Mouse (Mus musculus): ENCODE measurements around the gene Pgam5.

Gene Pgam5

DNA sequence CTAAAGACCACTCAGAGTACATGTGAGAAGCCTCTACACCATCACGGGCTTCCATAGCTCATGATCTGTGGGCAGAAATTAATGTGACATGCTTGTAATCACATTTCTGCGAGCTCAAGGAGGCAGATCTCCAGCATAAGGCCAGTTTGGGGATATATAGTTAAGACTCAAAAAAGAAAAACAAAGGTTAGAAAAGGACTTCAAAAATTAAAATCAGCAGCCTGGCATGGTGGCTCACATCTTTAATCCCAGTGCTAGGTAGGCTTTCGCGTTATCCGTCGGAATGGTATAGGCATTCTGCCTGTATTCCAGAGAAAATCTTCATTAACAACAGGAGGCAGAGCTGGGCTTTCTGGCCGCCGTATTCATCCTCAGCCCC is 39.3 kb downstream of the Pgam5 start:
- no peak for DNase-seq (ENCODE audit: low read depth, low spot score)

DNA sequence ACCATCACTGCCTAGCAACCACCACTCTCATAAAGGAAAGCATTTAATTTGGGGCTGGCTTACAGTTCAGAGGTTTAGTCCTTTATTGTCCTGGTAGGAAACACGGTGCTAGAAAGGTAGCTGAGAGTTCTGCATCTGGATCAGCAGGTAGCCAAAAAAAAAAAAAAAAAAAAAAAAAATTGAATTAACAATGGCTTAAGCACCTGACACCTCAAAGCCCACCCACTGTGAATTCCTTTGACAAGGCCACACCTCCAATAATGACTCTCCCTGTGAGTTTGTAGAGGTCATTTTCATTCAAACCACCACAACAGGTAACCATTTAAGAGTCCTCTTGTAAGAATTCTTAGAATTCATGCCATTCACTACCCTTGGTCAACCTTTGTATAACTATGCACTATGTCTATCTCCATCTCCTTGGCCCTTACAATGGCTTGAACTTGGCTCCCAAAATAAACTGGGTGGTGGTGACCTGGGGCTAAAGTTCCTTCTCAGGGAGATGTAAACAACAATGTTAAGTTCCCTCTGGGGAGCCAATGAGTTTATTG is 42.3 kb downstream of the Pgam5 start:
- DNase-seq (ENCODE audit: low read depth, low spot score), result no peak

DNA sequence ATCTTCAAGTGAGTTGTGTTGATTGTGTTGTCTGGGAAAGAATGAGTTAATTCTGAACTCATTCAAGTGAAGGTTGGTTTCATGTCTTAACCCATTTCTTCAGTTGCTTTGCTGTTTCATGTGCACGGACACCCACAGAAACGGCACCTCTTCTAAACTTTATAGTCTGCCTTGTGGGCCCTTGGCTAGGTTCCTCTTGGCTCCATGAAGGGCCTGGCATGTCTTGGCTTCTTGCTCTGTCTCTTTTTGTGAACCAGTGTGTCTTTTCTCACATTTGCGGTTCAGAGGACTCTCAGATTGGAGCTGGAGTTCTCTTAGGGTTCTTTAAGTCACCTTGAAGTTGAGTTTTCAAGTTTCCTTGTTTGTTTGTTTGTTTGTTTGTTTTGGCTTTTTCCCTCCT is 44.7 kb downstream of the Pgam5 start:
- no peak for DNase-seq (ENCODE audit: low read depth, low spot score)

DNA sequence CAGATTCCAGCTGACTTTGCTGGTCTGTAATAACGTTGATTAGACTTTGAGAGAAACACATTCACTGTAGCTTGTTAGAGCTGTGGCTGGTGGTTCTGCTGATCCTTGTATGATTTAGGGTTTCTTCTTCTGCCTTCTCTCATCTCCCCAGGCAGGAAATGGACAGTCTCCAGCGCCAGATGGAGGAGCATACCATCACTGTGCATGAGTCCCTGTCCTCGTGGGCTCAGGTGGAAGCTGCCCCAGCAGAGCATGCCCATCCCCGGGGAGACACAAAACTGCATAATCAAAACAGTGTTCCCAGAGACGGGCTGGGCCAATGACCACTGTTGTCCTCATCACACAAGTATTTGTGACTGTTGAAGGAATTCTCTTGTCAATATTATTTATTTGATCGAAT is 47.0 kb downstream of the Pgam5 start:
- DNase-seq (ENCODE audit: low read depth, low spot score), result no peak

DNA sequence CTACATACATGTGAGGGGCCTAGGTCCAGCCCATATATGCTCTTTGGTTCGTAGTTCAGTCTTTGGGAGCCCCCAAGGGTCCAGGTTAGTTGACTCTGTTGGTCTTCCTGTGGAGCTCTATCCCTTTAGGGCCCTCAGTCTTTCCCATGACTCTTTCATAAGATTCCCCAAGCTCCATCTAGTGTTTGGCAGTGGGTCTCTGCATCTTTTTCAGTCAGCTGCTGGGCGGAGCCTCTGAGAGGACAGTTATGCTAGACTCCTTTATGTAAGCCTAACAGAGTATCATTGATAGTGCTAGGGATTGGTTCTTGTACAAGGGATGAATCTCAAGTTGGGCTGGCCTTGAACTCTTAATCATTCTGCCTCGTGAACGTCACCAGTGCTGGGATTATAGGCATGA is 49.4 kb downstream of the Pgam5 start:
- DNase-seq (ENCODE audit: low read depth, low spot score), result no peak

DNA sequence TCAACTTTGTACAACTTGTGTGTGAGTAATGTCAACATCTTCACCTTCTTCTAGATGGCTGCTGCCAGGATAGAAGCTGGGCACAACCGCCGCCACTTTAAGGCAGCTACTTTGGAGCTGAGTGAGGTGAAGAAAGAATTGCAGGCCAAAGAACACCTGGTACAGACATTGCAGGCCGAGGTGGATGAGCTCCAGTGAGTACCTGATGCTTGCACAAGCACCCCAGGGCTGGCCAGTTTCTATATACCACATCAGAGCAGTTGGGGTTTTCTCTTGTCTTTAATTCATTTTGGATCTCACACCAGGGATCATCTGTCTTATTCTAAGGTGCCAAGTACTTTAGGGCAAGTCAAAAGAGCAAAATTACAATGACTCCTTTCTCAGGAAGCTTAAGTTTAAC is 52.9 kb downstream of the Pgam5 start:
- DNase-seq (ENCODE audit: low read depth, low spot score), result no peak

DNA sequence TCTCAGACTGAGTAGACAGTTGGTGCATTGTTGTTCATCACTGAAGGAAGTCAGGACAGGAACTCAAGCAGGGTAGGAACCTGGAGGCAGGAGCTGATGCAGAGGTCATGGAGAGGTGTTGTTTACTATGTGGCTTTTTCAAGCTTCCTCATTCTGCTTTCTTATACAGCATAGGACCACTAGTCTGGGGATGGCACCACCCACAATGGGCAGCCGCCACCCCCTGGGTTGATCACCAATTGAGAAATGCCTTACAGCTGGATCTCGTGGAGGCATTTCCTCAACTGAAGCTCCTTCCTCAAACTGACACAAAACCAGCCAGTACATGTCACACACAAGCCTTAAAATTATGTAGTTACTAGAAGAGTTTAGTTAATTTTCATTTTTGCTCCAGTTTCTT is 58.4 kb downstream of the Pgam5 start:
- DNase-seq (ENCODE audit: low read depth, low spot score), result no peak
